Mouse (Mus musculus): ENCODE data around the gene Kif13a.

Gene Kif13a

DNA sequence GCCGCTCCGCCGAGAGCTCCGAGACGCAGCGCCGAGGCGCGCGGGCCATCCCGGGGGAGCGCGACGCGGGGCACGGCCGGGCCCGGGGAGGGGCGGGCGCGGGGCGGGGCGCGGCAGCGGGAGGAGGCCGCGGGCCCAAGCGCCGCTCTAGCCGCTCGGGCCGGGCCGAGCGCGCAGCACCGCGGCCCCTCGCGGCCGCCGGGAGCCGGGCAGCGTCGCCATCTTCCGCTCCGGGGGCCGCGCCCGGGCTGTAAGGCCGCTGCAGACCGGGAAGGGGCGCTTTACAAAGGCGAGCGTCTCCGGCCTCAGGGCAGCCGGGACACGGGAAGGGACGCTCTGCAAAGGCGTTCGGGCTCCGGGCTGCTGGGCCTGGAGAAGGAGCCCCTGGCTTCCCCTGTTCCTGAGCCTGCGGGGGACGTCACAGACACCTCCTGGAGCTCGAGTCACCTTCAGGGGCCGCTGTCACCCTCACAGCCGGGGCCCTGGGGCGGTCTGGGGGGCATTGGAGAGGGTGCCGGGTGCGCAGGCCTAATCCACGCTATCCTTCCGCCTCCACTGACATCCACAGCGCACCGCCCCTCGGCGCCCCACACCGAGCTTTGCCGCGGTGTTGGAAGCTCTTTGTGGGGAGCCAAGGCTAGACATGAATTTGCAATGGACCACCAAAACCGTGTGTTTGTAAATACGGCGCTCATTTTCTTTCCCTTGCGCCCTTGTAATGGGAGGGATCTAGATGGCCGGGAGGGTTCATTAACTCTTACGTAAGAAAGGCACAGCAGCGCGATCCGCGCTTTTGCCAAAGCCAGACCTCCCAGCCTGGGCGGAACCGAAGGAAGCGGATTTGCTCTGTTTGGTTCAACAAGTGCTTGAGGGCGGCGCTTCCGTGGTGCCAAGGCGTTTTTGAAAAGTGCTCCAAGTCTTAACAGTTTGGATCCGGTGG lies at the start of gene Kif13a:
Kif13a (minus strand) TSS at position 149 of the 940 bp plus-strand sequence.
- peak; percentile 92 to 96 for DNase-seq

DNA sequence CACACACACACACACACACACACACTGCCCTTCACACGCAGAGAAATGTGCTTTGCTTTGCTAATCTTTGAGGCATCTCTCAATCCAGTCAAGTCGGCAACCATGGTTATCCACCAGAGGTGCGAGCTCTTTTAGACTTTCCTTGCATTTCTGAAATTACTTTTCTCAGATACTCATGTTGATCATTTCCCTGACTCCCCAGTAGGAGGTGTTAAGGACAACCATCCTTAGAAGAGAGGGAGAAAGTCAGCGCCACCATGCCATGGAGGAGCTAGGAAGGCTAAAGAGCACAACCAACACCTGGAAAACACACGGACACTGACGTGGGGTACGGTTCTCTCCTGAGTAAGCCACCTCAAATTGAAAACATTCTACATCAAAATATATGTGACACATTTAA lies 46.9 kb upstream of the Kif13a start:
- DNase-seq = no peak

DNA sequence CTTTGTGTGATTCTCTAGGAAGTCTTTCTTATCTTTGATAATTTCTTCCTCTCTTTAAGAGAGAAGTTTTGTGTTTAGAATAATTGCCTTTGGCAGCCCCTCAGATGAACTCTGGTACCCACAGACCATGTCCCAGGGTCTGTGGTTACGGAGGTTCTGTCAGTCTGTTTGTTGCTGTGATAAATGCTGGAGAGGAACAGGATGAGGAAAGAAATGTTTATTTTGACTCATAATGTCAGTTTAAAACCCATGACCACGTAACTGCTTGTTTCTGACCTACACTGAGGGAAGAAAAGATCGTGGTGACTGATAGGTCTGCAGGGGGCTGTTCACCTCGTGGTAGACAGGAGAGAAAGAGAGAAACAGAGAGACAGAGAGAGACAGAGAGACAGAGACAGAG lies 46.3 kb upstream of the Kif13a start:
- no peak for DNase-seq

DNA sequence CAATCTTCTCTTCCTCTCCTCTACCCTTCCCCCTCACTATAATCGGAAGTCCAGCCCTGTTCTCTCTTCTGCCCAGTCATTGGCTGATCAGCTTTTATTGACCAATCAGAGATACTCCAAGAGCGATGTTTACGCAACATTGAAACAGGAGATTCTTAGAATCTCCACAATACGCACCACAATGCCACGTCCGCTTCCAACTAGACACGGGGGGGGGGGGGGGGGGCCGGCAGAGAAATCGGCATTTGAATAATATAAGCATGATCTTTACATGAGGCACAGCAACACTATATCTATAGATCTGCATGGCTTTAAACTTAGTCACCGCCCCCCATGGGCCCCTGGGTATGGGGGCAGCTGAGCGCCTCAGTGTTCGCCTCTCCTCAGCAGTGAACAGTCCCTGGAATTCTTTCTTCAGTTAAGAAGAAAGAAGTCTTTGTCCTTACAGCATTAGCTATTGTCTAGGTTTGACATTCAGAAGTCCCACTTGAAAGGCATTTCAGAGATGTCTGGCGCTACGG lies 45.4 kb upstream of the Kif13a start:
- no peak for DNase-seq

DNA sequence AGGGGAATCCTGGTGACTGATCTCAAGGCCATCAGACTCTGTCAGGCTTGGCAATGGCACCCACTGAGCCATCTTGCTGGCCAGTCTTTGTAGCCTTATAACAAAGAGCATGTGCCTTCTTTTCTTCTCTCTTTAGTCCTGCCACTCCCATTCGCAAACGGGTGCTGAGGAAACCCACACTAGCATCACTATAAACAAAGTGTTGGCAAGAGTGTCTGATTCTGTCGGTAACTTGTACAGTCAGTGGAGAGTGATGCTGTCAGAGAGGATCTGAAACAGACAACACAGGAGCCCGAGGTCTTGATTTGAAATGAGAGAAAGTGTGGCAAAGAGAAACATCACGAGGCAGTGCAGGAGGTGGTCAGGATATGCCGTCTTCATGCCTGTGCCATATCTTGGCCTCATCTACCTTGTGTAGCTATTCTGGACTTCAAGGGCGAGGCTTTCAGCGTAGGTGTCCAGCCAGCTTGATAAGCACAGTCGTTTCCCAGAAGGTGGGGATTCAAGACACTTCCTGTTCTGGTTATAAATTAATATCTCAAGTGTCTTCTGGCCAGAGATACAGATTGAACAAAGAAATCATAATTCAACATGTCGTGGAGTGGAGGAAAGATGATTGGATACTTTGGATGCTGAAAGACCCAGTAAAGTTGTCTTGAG lies 40.7 kb upstream of the Kif13a start:
- peak; percentile 4 to 47 for DNase-seq

DNA sequence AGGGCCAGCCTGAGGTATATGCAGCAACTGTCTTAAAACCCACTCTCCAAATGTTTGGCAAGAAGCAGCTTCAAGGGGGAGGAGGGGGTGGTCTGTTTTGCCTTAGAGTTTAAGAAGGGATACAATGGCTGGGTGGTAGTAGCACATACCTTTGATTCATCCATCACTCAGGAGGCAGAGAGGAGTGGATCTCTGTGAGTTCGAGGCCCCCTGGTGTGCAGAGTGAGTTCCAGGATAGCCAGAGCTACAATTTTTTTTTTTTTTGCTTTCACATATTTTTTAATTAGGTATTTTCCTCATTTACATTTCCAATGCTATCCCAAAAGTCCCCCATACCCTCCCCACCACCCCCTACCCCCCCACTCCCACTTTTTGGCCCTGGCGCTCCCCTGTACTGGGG lies 39.0 kb upstream of the Kif13a start:
- DNase-seq = peak in 1 of 2 experiments; percentile 19

DNA sequence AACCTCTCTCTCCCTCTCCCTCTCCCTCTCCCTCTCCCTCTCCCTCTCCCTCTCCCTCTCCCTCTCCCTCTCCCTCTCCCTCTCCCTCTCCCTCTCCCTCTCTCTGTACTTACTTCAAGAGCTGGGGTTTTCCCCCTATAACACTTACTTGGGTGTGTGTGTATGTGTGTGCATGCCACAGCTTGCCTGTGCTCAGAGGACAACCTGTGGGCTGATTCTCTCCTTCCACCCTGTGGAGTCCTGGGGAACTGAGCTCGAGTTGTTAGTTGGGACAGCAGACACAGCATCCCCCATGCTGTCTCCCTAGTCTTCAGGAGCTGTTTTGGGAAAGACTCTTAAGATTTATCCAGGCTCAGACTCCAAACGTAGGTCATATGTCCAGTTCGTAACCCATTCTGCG lies 37.6 kb upstream of the Kif13a start:
- DNase-seq = no peak

DNA sequence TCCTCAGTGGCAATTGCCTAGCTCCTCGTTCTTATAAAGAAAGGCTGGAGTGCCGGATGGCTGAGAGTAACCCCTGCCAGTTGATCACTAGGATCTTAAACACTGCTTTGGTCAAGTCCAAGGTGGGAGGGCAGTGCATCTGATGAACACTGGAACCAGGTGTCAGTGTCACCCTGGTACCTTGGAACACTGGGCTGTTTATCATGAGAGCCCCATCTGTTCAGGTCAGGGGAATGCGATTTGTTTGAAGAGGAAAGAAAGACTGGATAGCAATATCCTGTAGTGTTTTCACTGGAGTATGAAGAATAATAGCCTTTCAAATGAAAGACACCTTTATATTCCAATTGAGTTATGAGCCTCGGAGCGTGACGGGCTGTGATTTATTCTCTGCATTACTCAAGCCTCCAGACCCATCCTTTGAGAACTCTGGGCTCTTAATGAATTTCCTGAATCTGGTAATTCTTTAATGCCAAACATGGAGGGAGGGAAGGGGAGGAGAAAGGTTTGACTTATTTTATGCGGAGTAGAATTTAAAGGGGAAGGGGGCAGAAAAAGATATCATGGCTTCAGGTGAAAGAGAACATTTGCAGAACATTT lies 31.3 kb upstream of the Kif13a start:
- DNase-seq = no peak

DNA sequence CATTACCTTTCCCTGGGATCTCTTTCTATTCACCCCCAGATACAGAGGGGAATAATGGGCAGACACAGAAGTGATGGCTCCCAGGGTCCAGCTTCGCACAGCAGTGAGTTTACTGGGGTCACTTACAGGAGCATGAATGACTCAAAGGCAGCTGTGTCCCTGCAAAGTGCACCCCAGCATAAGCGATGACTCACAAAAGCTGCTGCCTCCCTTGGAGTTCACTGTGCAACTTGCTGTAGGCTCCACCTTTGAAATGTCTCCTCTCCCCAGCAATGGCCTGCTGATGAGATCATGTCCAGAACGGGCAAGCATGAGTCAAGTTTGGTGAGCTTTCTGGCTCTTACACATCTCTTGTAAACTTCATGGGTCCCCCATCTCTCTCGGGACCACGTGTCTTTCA lies 29.5 kb upstream of the Kif13a start:
- no peak for DNase-seq

DNA sequence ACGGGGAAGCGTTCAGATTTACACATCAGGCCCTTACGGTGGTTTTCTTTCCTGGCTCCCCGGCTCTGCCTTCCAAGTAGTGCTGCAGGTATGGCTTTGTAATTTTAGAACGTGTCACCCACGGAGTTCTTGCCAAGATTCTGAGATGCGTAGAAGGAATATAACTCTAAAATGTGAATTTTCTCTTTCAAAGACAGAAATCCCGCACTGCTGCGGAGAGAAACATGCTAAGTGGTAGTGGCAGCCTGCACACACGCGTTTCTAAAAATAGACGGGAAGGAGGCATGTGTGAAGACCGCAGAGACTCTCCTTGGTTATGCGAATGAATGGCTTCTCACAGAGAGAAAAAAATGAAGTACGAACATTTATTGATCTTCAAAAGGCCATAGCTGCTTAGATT lies 21.5 kb upstream of the Kif13a start:
- DNase-seq = no peak

DNA sequence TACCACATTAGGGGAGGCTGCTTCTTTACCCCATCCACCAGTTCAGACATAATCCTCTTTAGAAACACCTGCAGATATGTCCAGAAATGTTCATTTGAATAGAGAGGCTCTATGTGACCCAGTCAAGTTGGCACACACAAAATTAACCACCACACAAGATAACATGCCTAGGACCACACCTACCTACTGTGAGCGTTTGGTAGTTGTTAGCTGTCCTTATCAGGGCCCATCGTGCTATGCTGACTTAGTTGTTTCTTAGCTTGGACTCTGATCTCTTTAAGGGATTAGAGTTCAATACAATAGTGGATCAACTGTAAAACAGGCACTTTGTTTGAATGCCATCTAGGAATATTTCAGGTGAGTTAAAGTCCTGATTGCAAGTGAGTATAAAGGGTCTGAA lies 20.1 kb upstream of the Kif13a start:
- no peak for DNase-seq

DNA sequence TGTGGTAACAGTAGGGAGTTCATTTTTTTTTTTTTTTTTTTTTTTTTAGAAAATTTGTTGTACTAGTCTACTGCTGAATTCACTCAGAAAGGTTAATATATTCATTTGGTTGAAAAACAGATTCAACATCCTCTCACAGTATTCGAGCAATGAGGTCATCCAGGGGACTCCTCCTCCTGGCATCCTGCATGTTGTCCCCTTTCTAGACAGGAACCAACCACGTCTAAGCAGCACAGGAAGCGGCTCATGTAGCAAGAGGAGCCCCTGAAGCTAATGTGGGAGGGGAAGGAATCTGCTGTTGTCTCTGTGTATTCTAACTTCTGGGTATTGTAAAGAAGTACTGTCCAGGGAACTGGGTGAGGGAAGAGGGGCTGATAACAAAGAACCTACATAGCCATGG lies 18.4 kb upstream of the Kif13a start:
- DNase-seq = no peak

DNA sequence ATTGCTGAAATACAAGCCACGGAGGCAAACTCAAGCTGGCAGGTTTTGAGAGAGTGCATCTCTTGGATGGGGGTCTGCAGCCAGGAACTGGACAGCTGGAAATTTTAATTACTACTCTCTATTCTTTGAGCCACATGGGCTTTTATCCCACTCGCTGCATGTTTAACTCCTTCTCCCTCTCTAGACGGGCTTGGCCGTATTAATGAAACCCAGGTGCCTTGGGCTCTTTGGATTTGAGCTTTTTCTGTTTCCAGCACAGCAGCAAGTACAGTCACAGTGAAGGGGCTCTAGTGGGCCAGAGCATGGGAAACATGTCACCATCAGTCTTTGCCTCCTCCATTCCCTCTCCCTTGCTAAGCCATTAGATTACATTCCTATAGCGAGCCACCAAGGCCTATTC lies 16.4 kb upstream of the Kif13a start:
- no peak for DNase-seq

DNA sequence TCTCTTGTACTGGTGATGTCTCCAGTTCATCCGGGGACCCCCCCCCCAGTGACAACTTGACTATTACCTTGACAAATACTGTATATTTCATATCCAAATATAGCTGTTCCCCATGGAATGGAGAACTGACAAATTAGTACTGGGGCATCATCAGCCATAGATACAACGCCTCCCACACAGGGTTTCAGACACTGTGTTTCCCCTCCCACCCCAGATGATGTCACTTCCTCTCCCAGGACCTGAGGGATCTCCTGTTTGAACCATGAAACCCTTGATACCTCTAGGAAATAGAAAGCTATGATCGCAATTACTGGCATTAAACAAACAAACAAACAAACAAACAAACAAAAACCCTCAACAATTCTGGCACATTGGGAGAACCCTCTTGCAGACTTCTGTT lies 15.6 kb upstream of the Kif13a start:
- DNase-seq = no peak

DNA sequence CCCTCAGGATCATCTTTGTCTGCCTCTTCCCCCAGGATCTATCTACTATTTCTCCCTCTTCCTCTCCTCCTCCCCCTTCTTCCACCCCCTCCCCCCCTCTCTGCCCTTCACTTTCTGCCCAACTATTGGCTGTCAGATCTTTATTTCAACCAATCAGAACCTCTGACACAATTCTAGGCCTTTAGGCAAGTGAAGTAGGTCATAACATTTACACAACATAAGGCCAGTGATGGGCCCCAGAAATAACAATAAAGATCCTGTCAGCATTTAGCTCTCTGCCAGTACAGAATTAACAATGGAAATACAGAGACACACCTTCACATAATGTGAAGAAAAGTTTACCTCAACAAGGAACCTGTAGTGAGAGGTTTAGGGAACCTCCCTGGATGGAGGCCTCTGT lies 13.6 kb upstream of the Kif13a start:
- DNase-seq = no peak

DNA sequence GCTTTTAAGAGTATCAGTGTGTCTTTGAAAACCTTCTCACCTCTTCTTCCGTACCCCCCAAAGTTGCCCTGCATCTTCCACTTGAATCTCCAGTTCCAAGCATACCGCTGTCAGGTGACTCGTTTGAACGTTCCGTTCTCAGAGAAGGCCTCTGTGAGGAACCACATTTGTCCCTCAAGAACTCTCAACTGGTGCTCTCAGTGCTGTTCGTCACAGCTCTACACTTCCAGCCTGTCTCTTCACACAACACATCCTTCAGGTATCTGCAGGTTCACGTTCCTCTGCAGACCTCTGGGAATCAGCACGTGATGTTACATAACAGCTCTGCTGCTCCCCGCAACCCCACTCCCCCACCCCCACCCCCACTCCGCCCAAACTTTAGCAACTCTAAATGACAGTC lies 4.4 kb upstream of the Kif13a start:
- DNase-seq = no peak

DNA sequence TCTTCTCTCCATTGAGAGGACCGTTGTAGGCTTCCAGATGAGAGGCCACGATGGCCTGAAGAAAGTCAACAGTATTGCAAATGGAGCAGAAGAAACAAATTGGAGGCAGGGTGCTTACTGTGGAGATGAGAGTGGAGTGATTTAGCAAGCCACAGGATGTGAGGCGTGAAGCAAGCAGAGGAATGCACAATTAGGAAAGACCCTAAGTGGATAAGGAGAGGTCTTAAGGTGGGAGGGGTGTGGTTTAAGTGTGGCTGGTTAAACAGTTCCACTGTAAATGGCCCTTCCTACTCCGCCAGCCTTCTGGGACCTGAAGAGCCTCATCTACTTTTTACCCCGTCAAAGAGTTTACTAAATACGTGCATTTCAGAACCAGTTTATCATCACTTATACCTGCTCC lies 3.2 kb upstream of the Kif13a start:
- DNase-seq = no peak

DNA sequence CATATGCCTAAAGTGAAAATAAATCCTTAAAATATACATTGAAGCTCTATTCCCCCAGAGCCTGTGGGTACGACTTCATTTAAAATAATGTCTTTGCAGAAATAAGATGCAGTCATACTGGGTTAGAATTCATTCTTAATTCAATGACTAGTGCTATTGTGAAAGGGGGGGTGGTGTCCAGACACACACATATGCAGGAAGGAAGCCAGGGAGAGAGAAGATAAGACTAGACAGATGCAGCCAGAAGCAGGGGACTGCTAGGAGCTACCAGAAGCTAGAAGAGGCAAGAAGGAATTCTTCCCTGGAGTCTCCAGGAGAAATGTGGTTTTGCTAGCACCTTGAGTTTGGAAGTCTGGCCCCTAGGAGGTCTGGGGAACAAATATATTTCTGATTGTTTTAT lies 2.4 kb upstream of the Kif13a start:
- no peak for DNase-seq

DNA sequence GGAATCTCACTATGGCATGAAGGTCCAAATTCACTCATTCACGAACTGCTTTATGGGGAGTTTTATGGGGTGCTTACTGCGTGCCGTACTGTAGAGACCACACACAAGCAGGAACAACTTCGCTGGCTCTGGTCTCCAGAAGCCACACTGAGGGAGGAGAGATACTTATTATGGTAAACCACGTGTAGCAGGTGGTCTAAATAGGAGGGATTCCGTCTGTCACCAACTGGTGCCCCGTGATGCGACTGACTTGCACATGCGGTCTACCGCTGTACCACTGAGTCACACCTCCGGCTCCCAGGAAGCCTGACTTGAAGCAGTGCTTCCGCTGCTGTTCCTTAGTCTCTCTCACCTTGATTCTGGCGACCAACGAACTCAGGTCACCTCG lies 986 bp upstream of the Kif13a start:
- DNase-seq = peak in 1 of 2 experiments; percentile 27

DNA sequence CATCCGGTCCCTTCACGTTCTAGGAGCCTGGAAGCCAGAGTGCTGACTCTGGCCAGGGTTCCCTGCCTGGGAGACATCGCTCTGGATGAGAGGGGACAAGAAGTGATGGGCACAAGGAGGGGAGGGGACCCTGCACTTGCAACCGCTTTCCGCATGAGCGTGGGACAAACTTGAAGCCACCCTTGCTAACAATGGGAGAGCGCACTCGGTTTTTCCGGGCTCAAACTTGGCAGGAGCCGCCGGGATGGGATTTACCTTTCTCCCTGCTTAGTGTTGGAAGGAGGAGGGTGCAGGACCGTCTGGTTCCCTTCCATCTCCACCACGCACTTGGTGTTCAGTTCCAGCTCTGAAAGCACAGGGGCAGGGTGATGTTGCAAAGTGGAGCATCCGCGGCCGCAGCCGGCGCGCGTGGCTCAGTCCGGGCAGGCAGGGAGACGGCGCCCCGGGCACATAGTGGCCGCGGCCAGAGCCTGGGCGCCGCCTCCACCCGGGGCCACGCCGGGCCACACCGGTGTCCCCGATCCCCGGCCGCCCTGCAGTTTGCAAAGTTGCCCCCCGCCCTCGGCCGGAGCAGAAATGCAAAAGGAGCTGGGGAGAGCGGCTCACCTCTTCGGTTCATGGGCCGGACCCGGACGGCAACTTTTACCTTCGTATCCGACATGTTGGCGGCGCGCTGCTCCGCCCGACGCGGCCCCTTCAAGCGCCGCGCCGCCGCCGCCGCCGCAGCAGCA lies 541 bp downstream of the Kif13a start:
- peak; percentile 28 to 75 for DNase-seq

DNA sequence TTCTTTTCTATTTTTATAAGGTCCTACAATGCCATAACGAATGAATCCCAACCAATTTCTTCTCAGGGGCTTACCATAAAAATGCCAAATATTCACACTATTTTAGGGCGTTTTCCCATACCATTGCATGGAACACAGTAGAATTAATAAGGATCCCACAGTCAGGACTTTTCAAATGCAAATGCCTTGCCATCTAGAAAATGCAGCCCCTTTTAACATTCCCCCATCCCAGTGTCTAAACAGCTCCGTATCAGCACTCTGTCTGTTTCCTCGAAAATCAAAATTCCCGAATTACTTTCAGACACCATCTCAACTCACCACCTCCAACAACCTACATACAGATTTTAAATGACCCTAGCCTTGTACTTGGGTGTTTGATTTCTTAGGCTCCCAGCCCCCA lies 1.3 kb downstream of the Kif13a start:
- DNase-seq = no peak

DNA sequence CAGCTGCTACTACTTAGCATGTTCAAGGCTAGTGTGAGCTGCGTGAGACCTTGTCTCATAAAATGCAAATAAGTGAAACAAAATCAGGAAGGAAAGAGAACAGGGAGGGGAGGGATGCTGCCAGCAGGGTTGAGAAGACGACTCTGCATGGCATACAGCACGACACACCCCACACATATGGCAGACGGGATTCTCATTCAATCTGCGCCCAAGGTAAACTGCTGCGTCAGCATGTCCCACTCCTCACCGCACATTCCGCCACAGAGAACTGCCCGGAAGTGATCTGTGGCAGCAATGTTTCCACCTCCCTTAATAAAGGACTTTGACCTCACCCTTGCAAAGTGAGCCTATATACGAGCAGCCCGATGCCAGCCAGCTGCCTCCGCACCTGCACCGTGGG lies 4.0 kb downstream of the Kif13a start:
- DNase-seq = no peak

DNA sequence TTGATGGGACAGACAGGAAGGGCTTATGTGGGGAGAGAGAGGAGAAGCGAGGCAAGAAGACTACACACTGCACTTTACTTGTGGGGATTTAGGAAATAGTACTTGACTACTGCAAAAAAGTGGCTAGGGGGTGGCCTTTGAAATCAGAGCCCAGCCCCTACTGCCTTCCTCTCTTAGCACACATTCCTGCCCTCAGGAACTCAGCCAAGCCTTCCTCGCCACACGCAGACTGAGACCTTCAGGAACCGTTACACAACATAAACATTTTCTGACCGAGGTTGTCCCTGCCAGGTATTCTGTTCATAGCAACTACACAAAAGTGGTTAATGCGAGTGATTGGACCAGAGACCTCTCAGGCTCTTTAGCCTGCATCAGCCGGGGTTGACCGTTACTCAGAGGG lies 8.1 kb downstream of the Kif13a start:
- peak in 1 of 2 experiments; percentile 37 for DNase-seq

Data from kidney, postnatal 36 days (tissue).